Mouse (Mus musculus) midbrain, embryonic 13.5 days (tissue): ENCODE data around the gene Rreb1. TPM values are rescaled to one million over a fixed set of nuclear protein-coding genes. Genes with fewer than 3 reads are reported as not detected.

Source experiments
- ATAC-seq: fragments of 200-750 bp; cut with Nextera tagmentation; 2 replicates; pipeline ENCODE4 v1.8.0; 2017; ENCODE audit warnings: mild to moderate bottlenecking, moderate TSS enrichment, moderate library complexity
- H3K27ac ChIP-seq: fragments of 300-500 bp; sonication (generic); 2 replicates; pipeline ENCODE4 v1.5.1; 2015; ENCODE audit warnings: inconsistent platforms, mild to moderate bottlenecking, moderate library complexity
- H3K27me3 ChIP-seq: fragments of 300-500 bp; sonication (generic); 2 replicates; pipeline ENCODE4 v1.6.1; 2015; ENCODE audit warnings: mild to moderate bottlenecking, inconsistent platforms
- H3K36me3 ChIP-seq: fragments of 300-500 bp; sonication (generic); 2 replicates; pipeline ENCODE4 v1.6.1; 2015; ENCODE audit warnings: mild to moderate bottlenecking, inconsistent platforms
- H3K4me1 ChIP-seq: fragments of 300-500 bp; sonication (generic); replicated peaks from 2 replicates; pipeline ENCODE4 v1.6.1; 2015; ENCODE audit warnings: inconsistent platforms
- H3K4me2 ChIP-seq: fragments of 300-500 bp; sonication (generic); replicated peaks from 2 replicates; pipeline ENCODE4 v1.6.1; 2015; ENCODE audit warnings: moderate library complexity, mild to moderate bottlenecking, inconsistent platforms
- H3K4me3 ChIP-seq: fragments of 300-500 bp; sonication (generic); replicated peaks from 2 replicates; pipeline ENCODE4 v1.5.1; 2015; ENCODE audit warnings: mild to moderate bottlenecking, inconsistent platforms
- H3K9ac ChIP-seq: fragments of 300-500 bp; sonication (generic); replicated peaks from 2 replicates; pipeline ENCODE4 v1.6.1; 2015; ENCODE audit warnings: mild to moderate bottlenecking, inconsistent platforms
- H3K9me3 ChIP-seq: fragments of 300-500 bp; sonication (generic); 2 replicates; pipeline ENCODE4 v1.6.1; 2016; ENCODE audit warnings: mild to moderate bottlenecking, inconsistent platforms
- WGBS: fragments of 180-500 bp; shearing (Covaris S2); methylation state at CpG from one replicate; pipeline ENCODE4 v1.1.7; 2015; 5-methylcytosine and 5-hydroxymethylcytosine counted together
- polyA plus RNA-seq: library from polyadenylated mRNA; unstranded; fragments of >200 nt; fragmentation: Nextera tagmentation; extraction: Ambion mirVana; gene quantifications from 2 replicates; pipeline ENCODE4 v1.2.1, GENCODE M21; 2015

Gene Rreb1
- polyA plus RNA-seq, 1 experiment from 2014 or later = 2.7 TPM

GRCm38 (mm10) chr13:37886024-37886423 is 107.8 kb downstream of the Rreb1 start:
- 89% methylated on average over 6 of the region's 6 CpGs for WGBS
- Histone ChIP-seq H3K27ac (no peak overlapping the region), H3K36me3 (no peaks in the 10 kb centered on the region), H3K9ac (no peak overlapping the region), H3K4me3 (no peak overlapping the region), H3K9me3 (no peaks in the 10 kb centered on the region), H3K4me1 (no peaks in the 10 kb centered on the region), H3K4me2 (no peak overlapping the region), H3K27me3 (no peaks in the 10 kb centered on the region)
- ATAC-seq = no peak

DNA sequence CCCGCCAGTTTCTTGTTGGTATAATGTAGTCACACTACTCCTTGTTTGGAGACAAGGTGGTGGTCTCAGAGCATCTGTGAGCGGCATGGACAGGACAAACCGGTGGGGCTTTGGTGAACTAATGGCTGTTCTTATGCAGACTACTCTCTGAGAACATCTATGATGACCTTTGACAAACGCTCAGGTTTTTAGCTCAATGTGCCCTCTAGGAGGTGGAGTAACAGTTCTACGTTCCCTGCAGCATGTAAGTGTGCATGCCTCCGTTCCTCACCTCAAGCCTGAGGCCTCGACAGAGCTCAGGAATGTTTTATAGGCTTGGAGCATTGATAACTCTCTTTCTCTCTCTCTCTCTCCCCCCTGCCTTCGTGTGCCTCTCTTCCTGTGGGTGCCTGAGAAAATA is 116.6 kb downstream of the Rreb1 start:
- 89% methylated on average over 8 of the region's 8 CpGs for WGBS
- H3K4me2 ChIP-seq = no peak overlapping the region
- H3K27me3 ChIP-seq = no peaks in the 10 kb centered on the region
- H3K9me3 ChIP-seq = no peaks in the 10 kb centered on the region
- no peaks in the 10 kb centered on the region for H3K36me3 ChIP-seq
- no peak overlapping the region for H3K4me3 ChIP-seq
- no peak overlapping the region for H3K27ac ChIP-seq
- no peak for ATAC-seq
- H3K9ac ChIP-seq = no peak overlapping the region
- H3K4me1 ChIP-seq = no peaks in the 10 kb centered on the region

DNA sequence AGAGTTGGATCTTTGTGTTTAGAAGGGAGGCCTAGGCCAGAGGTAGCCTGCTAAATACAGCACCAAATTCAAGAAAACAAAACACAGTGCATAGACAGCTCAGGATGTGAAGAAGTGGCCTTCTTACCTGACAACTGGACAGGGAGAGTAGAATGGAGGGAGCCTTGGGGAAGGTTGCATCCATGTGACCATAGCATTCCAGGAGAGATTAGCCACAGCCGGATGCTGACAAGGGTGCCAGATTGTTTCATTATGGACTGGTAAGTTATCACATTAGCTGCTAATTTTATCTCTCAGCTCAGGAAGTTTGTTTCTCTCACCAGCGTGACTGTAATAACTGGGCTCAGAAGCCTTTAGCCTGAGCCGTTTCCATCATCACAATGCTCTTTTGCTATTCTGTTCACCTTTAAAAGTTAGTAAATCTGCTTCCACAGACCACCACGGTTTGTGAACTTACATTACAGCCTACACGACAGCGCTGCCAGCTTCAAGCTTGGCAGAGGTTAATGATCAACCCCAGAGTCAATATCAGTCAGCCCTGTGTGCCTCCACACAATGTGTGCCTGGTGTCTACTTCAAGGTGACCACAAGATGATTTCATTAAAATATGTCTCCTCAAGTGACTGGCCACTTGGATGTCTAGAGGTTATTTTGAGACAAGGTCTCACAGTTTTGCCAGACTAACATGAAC is 117.5 kb downstream of the Rreb1 start:
- H3K36me3 ChIP-seq = no peaks in the 10 kb centered on the region
- no peak overlapping the region for H3K4me2 ChIP-seq
- no peaks in the 10 kb centered on the region for H3K9me3 ChIP-seq
- no peak overlapping the region for H3K9ac ChIP-seq
- no peak for ATAC-seq
- WGBS = 80% methylated on average over 6 of the region's 6 CpGs
- no peak overlapping the region for H3K27ac ChIP-seq
- no peaks in the 10 kb centered on the region for H3K27me3 ChIP-seq
- no peaks in the 10 kb centered on the region for H3K4me1 ChIP-seq
- no peak overlapping the region for H3K4me3 ChIP-seq

DNA sequence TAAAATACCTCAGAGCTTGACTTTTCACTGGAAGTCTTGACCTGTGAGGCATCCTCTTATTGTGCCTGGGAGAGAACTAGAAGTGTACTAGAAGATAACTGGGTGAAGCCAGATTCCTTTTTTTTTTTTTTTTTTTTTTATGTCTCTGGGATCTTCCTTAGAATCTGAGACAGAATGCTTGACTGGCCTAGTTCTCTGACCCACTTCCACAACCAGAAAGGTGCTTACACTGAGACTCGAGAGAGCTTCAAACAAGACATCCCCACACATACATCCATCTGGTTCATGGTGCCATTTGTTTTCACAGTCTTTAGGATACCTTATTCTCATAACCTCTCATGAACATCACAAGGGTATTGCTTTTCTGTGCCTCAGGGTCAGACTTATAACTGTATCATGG is 118.2 kb downstream of the Rreb1 start:
- Histone ChIP-seq H3K36me3 (no peaks in the 10 kb centered on the region), H3K4me3 (no peak overlapping the region), H3K9ac (no peak overlapping the region), H3K9me3 (no peaks in the 10 kb centered on the region), H3K4me2 (no peak overlapping the region), H3K4me1 (no peaks in the 10 kb centered on the region), H3K27me3 (no peaks in the 10 kb centered on the region), H3K27ac (no peak overlapping the region)
- ATAC-seq = no peak
- WGBS = 89% methylated on average over 1 of the region's 1 CpGs

DNA sequence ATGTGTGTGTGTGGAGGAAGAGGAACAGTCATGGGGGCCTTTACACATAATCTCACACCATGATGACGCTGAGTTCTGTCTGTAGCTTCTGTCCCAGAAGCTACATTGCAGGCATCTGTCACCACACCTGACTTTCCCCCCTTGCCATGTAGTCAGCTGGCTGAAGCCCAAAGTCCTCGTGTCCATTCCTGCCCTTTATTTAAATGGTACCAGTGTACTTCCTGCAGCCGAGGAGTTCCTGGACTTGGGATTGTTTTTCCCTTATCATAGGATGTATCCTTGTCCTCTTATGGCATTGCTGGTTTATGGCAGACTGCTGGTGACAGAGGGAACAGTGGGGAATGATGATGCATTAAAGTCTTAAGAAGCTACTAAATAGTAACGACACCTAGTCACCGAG is 120.6 kb downstream of the Rreb1 start:
- H3K9ac ChIP-seq = no peak overlapping the region
- ATAC-seq = no peak
- WGBS = 91% methylated on average over 5 of the region's 5 CpGs

DNA sequence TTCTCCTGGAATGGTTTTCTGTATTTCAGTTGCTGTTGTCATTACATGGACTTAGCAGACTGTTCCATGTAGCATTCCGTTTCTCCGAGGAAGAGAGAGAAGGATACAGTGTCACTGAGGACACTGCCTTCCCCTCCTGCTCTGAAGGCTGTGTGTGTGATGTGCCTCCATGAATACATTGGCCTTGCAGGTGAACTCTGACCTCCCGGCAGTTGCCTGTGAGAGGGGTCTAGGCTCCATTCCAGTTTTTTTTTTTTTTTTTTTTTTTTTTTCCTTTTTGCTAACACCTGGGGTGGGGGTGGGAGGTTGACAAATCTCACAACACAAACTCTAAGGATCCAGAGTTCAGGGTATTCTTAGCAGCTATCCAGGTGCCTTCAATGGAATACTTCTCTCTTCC is 124.8 kb downstream of the Rreb1 start:
- no peaks in the 10 kb centered on the region for H3K27me3 ChIP-seq

More for the DNA sequence above, 120.6 kb downstream of the Rreb1 start:
- Histone ChIP-seq H3K4me1 (no peaks in the 10 kb centered on the region), H3K27me3 (no peaks in the 10 kb centered on the region), H3K9me3 (no peaks in the 10 kb centered on the region), H3K27ac (no peak overlapping the region), H3K4me2 (no peak overlapping the region), H3K4me3 (no peak overlapping the region), H3K36me3 (no peaks in the 10 kb centered on the region)

DNA sequence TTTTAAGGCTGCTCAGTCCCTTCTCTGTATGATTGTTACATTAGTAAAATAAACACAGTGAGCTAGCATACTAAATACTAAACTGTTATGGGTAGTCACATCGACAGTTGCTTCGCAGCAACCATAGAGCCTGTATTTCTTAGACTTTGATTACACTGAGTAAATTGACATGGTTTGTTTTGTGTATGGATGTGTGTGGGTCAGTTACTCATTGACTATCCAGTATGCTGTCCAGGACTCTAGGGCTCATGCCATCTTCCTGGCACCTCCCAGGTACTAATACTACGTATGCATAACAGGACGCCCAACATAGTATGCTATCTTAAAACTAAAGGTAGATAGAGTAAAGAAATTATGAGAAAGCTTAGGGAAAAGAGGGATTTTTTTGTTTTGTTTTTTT is 125.3 kb downstream of the Rreb1 start:
- WGBS = 94% methylated on average over 4 of the region's 4 CpGs
- no peak overlapping the region for H3K9ac ChIP-seq
- no peak for ATAC-seq

More for the DNA sequence above, 124.8 kb downstream of the Rreb1 start:
- no peaks in the 10 kb centered on the region for H3K9me3 ChIP-seq
- no peak overlapping the region for H3K4me3 ChIP-seq
- H3K4me2 ChIP-seq = no peak overlapping the region
- 94% methylated on average over 3 of the region's 3 CpGs for WGBS
- H3K4me1 ChIP-seq = no peaks in the 10 kb centered on the region
- no peak overlapping the region for H3K27ac ChIP-seq
- no peak overlapping the region for H3K9ac ChIP-seq
- no peaks in the 10 kb centered on the region for H3K36me3 ChIP-seq
- no peak for ATAC-seq

DNA sequence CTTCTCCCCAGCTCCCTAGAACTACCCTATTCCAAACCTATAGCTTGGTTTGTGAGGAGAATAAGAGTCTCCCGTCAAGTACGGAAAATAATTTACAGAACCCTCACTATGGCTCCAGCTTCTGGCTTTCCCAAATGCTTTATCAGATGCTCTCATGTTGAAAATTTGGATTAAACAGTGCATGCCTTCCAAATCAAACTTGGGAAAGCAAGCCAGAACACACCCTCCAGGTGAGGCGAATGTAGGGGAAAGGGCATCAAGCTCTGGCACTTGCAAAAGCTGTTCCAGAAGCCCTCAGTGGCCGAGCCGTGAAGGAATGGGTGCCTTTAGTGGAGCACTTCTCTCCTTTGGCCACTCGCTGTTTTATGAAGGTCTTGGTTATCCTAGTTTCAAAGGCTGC is 126.2 kb downstream of the Rreb1 start:
- Histone ChIP-seq H3K4me1 (no peaks in the 10 kb centered on the region), H3K4me3 (no peak overlapping the region)

More for the DNA sequence above, 125.3 kb downstream of the Rreb1 start:
- Histone ChIP-seq H3K27ac (no peak overlapping the region), H3K4me3 (no peak overlapping the region), H3K4me2 (no peak overlapping the region), H3K27me3 (no peaks in the 10 kb centered on the region), H3K4me1 (no peaks in the 10 kb centered on the region), H3K36me3 (no peaks in the 10 kb centered on the region), H3K9me3 (no peaks in the 10 kb centered on the region)

GRCm38 (mm10) chr13:37908061-37908460 is 129.9 kb downstream of the Rreb1 start:
- H3K27ac ChIP-seq = no peak overlapping the region
- ATAC-seq = no peak
- H3K9ac ChIP-seq = no peak overlapping the region
- H3K9me3 ChIP-seq = no peaks in the 10 kb centered on the region
- no peak overlapping the region for H3K4me3 ChIP-seq
- no peaks in the 10 kb centered on the region for H3K36me3 ChIP-seq
- H3K27me3 ChIP-seq = no peaks in the 10 kb centered on the region
- 89% methylated on average over 9 of the region's 9 CpGs for WGBS
- no peak overlapping the region for H3K4me2 ChIP-seq
- H3K4me1 ChIP-seq = no peaks in the 10 kb centered on the region

More for the DNA sequence above, 126.2 kb downstream of the Rreb1 start:
- H3K4me2 ChIP-seq = no peak overlapping the region
- H3K27me3 ChIP-seq = no peaks in the 10 kb centered on the region
- no peak overlapping the region for H3K9ac ChIP-seq
- H3K27ac ChIP-seq = no peak overlapping the region
- WGBS = 94% methylated on average over 6 of the region's 6 CpGs
- H3K9me3 ChIP-seq = no peaks in the 10 kb centered on the region
- no peak for ATAC-seq
- no peaks in the 10 kb centered on the region for H3K36me3 ChIP-seq

DNA sequence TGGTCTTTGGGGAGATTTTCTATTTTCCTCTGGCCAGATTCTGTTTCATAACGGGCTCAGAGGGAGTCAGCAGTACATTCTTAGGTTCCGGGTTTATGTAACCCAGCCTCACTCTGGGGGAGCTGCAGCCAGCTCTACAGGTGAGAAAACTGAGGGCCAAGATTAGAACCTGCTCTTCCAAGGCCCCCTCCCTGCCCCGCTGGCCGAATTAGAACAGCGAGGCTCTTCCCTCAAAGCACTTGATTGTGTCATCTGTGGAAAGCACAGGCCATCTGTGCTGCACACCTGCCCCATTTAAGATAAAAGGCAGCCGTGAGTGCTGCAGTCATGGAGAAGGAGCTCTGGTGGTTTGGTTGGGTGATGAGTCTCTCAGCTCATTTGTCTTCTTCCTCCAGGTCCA is 130.3 kb downstream of the Rreb1 start:
- ATAC-seq = no peak
- no peaks in the 10 kb centered on the region for H3K9me3 ChIP-seq
- H3K36me3 ChIP-seq = no peaks in the 10 kb centered on the region
- no peak overlapping the region for H3K27ac ChIP-seq
- 93% methylated on average over 6 of the region's 6 CpGs for WGBS
- H3K4me3 ChIP-seq = no peak overlapping the region
- no peaks in the 10 kb centered on the region for H3K4me1 ChIP-seq
- H3K27me3 ChIP-seq = no peaks in the 10 kb centered on the region
- no peak overlapping the region for H3K4me2 ChIP-seq
- H3K9ac ChIP-seq = no peak overlapping the region

DNA sequence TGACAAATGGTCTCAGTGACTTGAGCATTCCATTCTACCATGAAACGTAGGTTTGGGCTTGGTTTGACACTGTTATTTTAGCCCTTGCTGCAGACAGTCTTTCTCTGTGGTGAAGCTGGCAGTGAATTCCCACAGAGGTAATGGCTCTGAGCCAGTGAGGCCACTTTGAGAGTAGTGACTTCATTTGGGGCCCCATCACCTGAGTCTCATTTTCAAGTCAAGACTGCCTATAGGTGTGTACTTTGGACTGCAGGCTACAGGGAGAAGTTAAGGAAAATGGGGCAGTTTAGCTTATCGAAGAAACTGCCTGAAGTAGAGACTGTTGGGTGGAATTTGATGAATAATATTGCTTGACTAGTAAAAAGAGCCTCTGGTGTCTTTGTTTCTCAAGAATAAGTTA is 131.0 kb downstream of the Rreb1 start:
- no peak overlapping the region for H3K4me3 ChIP-seq
- H3K4me2 ChIP-seq = no peak overlapping the region
- no peak for ATAC-seq
- no peaks in the 10 kb centered on the region for H3K27me3 ChIP-seq
- no peaks in the 10 kb centered on the region for H3K4me1 ChIP-seq
- no peak overlapping the region for H3K27ac ChIP-seq
- H3K36me3 ChIP-seq = no peaks in the 10 kb centered on the region
- H3K9me3 ChIP-seq = no peaks in the 10 kb centered on the region
- H3K9ac ChIP-seq = no peak overlapping the region
- 87% methylated on average over 2 of the region's 2 CpGs for WGBS

DNA sequence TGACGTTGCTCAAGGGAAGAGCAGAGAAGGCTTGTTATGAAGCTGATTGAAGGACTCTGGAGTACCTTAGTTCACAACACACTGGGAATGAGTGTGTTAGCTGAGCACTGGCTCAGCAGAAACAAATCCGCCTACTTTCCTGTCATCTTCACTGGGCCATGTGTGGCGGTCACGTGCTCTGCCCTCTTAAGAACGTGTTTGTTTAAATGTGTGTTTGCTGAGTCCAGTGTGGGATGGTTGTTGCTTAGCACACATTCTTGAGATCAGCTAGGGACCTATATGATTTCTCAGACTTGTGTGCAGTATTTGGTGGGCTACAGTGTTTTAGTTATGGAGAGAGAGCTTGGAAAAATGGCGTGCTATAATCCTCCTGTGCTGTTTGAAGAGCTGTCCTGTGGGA is 133.8 kb downstream of the Rreb1 start:
- H3K9me3 ChIP-seq = no peaks in the 10 kb centered on the region
- no peaks in the 10 kb centered on the region for H3K27me3 ChIP-seq
- no peak overlapping the region for H3K9ac ChIP-seq
- no peaks in the 10 kb centered on the region for H3K4me1 ChIP-seq
- no peaks in the 10 kb centered on the region for H3K36me3 ChIP-seq
- H3K27ac ChIP-seq = no peak overlapping the region
- WGBS = 77% methylated on average over 6 of the region's 6 CpGs
- H3K4me2 ChIP-seq = no peak overlapping the region
- no peak overlapping the region for H3K4me3 ChIP-seq
- ATAC-seq = no peak
